Mouse (Mus musculus) heart, embryonic 16.5 days (tissue): ENCODE results near the gene Lman1l. TPM values are rescaled to one million over a fixed set of nuclear protein-coding genes. Genes with fewer than 3 reads are reported as not detected.

Experiments
- ATAC-seq: fragments of 200-750 bp; cut with Nextera tagmentation; replicated peaks from 2 replicates; pipeline ENCODE4 v1.8.0; 2017; ENCODE audit warnings: moderate number of reproducible peaks; ENCODE audit not compliant: insufficient read depth, low FRiP score; ENCODE audit errors: extremely low read depth
- H3K27ac ChIP-seq: fragments of 300-500 bp; sonication (generic); 2 replicates; pipeline ENCODE4 v1.5.1; 2014; ENCODE audit warnings: mild to moderate bottlenecking, low read length, control low read depth, moderate library complexity
- H3K27me3 ChIP-seq: fragments of 300-500 bp; sonication (generic); 2 replicates; pipeline ENCODE4 v1.6.1; 2014; ENCODE audit warnings: low read length, mixed read lengths; ENCODE audit not compliant: control insufficient read depth, insufficient read depth
- H3K36me3 ChIP-seq: fragments of 300-500 bp; sonication (generic); 2 replicates; pipeline ENCODE4 v1.6.1; 2014; ENCODE audit not compliant: control insufficient read depth, insufficient read depth
- H3K4me1 ChIP-seq: fragments of 300-500 bp; sonication (generic); 2 replicates; pipeline ENCODE4 v1.6.1; 2014; ENCODE audit warnings: low read length, mixed read lengths; ENCODE audit not compliant: control insufficient read depth, insufficient read depth
- H3K4me2 ChIP-seq: fragments of 300-500 bp; sonication (generic); 2 replicates; pipeline ENCODE4 v1.6.1; 2014; ENCODE audit warnings: low read depth, mild to moderate bottlenecking, control low read depth, low read length
- H3K4me3 ChIP-seq: fragments of 300-500 bp; sonication (generic); 2 replicates; pipeline ENCODE4 v1.5.1; 2014; ENCODE audit warnings: mild to moderate bottlenecking, control low read depth, low read length
- H3K9ac ChIP-seq: fragments of 300-500 bp; sonication (generic); 2 replicates; pipeline ENCODE4 v1.6.1; 2014; ENCODE audit warnings: low read length, control low read depth
- H3K9me3 ChIP-seq: fragments of 300-500 bp; sonication (generic); replicated peaks from 2 replicates; pipeline ENCODE4 v1.6.1; 2016; ENCODE audit warnings: low read length; ENCODE audit not compliant: control insufficient read depth
- WGBS: fragments of 180-500 bp; shearing (Covaris S2); extraction: QIAGEN DNeasy Blood & Tissue Kit; methylation state at CpG from one replicate; pipeline ENCODE4 v1.1.7; 2014; 5-methylcytosine and 5-hydroxymethylcytosine counted together
- polyA plus RNA-seq: library from polyadenylated mRNA; unstranded; fragments of >200 nt; fragmentation: Nextera tagmentation; extraction: Ambion mirVana; gene quantifications from 2 replicates; pipeline ENCODE4 v1.2.1, GENCODE M21; 2015

The Lman1l gene
- polyA plus RNA-seq, 1 experiment from 2014 or later: not detected

DNA sequence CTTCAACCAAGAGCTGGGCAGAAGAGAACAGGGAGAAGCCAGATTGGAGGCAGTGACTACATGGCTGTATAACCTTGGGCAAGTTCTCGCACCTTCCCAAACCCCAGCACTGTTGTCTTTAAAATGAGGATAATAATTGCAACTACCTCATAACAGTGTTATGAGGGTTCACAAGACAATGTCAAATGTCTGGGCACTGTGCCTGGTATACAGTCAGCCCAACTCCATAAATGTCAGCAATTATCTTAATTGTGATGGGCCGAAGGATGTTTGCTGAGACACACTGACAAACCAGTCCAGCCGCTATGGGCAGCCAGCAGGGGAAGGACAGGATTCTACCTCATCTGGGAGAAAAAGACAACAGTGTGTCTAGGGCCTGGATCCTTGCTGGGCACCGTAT is 5.8 kb downstream of the Lman1l start:
- 62% methylated on average over 4 of the region's 4 CpGs for WGBS
- no peak overlapping the region for H3K27ac ChIP-seq
- no peak for ATAC-seq

GRCm38 (mm10) chr9:57613975-57614374 is 6.6 kb downstream of the Lman1l start:
- no peak overlapping the region for H3K4me2 ChIP-seq
- ATAC-seq: no peak; the same call in 1 of the 2 replicates

More for the DNA sequence above, 5.8 kb downstream of the Lman1l start:
- Histone ChIP-seq H3K27me3 (no peaks in the 10 kb centered on the region), H3K4me3 (no peak overlapping the region), H3K4me1 (no peaks in the 10 kb centered on the region), H3K36me3 (no peaks in the 10 kb centered on the region), H3K4me2 (no peak overlapping the region), H3K9ac (no peak overlapping the region), H3K9me3 (no peaks in the 10 kb centered on the region)

GRCm38 (mm10) chr9:57612587-57612986 is 8.0 kb downstream of the Lman1l start:
- H3K4me3 ChIP-seq: no peak overlapping the region
- H3K9me3 ChIP-seq: no peaks in the 10 kb centered on the region
- H3K27me3 ChIP-seq: 0 out of 2 replicates have a peak, but pooled peaks cover under 1% of the 10 kb centered on the region
- ATAC-seq: no peak; the same call in 1 of the 2 replicates
- H3K4me1 ChIP-seq: no peaks in the 10 kb centered on the region
- no peaks in the 10 kb centered on the region for H3K36me3 ChIP-seq
- 53% methylated on average over 7 of the region's 7 CpGs for WGBS
- no peak overlapping the region for H3K27ac ChIP-seq
- H3K4me2 ChIP-seq: no peak overlapping the region
- H3K9ac ChIP-seq: no peak overlapping the region

More at GRCm38 (mm10) chr9:57613975-57614374, 6.6 kb downstream of the Lman1l start:
- WGBS: 63% methylated on average over 7 of the region's 7 CpGs
- Histone ChIP-seq H3K4me1 (no peaks in the 10 kb centered on the region), H3K36me3 (no peaks in the 10 kb centered on the region), H3K27ac (no peak overlapping the region), H3K9ac (no peak overlapping the region), H3K27me3 (no peaks in the 10 kb centered on the region), H3K9me3 (no peaks in the 10 kb centered on the region), H3K4me3 (no peak overlapping the region)

GRCm38 (mm10) chr9:57610359-57610826 is 10.2 kb downstream of the Lman1l start:
- Histone ChIP-seq H3K9me3 (no peaks in the 10 kb centered on the region), H3K4me1 (no peaks in the 10 kb centered on the region), H3K4me2 (no peak overlapping the region), H3K36me3 (no peaks in the 10 kb centered on the region), H3K27ac (no peak overlapping the region), H3K9ac (no peak overlapping the region), H3K4me3 (no peak overlapping the region), H3K27me3 (peaks cover 18% of the 10 kb centered on the region)
- no peak for ATAC-seq
- 58% methylated on average over 3 of the region's 3 CpGs for WGBS

DNA sequence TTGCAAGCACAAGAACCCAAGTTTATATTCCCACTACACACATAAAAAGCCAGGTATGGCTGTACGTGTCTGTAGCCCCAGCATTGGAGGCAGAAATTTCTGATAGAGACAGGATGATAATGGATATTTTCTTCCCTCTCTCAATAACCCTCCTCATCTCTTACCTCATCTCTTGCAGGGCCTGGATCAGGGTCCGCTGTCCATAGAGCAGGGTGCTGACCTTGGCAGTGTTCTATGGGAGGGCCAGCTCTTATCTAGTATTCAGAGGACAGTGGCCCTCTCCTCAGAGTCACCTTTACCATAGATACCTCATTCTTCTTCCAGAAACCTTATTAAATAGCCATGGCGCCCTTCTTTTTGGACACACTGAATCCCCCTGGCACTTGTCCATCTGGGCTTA is 10.8 kb downstream of the Lman1l start:
- Histone ChIP-seq H3K9ac (no peak overlapping the region), H3K9me3 (no peaks in the 10 kb centered on the region), H3K4me3 (no peak overlapping the region), H3K4me2 (no peak overlapping the region), H3K27ac (no peak overlapping the region), H3K36me3 (no peaks in the 10 kb centered on the region), H3K27me3 (peaks cover 19% of the 10 kb centered on the region), H3K4me1 (no peaks in the 10 kb centered on the region)
- no peak for ATAC-seq
- WGBS: 33% methylated on average over 3 of the region's 3 CpGs

GRCm38 (mm10) chr9:57606139-57606851 is 14.3 kb downstream of the Lman1l start, which contains the start of gene Cplx3:
TSS of gene Cplx3 (minus strand) at chr9:57606281.
- Histone ChIP-seq H3K4me2 (no peak within 1 kb of the TSS), H3K4me3 (no peak within 1 kb of the TSS), H3K4me1 (peaks cover 8% of the 10 kb centered on the region), H3K9ac (no peak within 1 kb of the TSS), H3K9me3 (no peaks in the 10 kb centered on the region), H3K27me3 (peaks cover 25% of the 10 kb centered on the region), H3K27ac (no peak within 1 kb of the TSS), H3K36me3 (no peaks in the 10 kb centered on the region)
- 5% methylated on average over 24 of the region's 24 CpGs for WGBS
- ATAC-seq: no peak; the same call in 1 of the 2 replicates

- WGBS: 19% methylated on average over 9 of the region's 9 CpGs
Measured at GRCm38 (mm10) chr9:57605503-57605902, 15.1 kb downstream of the Lman1l start.

DNA sequence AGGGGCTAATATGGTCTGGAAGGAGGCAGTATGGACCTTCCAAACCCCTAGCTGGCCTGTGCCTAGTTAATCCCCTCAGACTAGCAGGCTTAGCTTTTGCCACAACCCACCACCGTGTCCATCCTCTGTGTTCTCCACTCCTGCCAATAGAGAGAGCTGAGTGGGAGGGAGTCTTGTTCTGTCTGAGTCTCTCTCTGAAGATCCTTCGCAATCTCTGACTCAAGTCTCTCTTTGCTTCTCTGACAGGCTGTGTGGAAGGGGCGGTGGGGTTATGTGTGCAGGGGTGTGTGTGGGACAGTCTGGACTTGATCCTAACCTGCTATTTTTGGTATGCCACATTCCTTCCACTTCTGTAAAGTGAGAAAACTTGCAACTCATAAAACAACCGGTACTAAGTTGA is 15.7 kb downstream of the Lman1l start:
- H3K4me2 ChIP-seq: no peak overlapping the region
- H3K27ac ChIP-seq: no peak overlapping the region
- peaks cover 20% of the 10 kb centered on the region for H3K4me1 ChIP-seq
- ATAC-seq: no peak
- H3K9ac ChIP-seq: no peak overlapping the region
- H3K36me3 ChIP-seq: no peaks in the 10 kb centered on the region
- no peak overlapping the region for H3K4me3 ChIP-seq
- 70% methylated on average over 4 of the region's 4 CpGs for WGBS
- H3K9me3 ChIP-seq: no peaks in the 10 kb centered on the region
- H3K27me3 ChIP-seq: peaks cover 25% of the 10 kb centered on the region

More at GRCm38 (mm10) chr9:57605503-57605902, 15.1 kb downstream of the Lman1l start:
- H3K4me3 ChIP-seq: no peak overlapping the region
- peaks cover 25% of the 10 kb centered on the region for H3K27me3 ChIP-seq
- no peak for ATAC-seq
- H3K4me1 ChIP-seq: peaks cover 16% of the 10 kb centered on the region
- H3K27ac ChIP-seq: no peak overlapping the region
- H3K9ac ChIP-seq: no peak overlapping the region
- no peaks in the 10 kb centered on the region for H3K36me3 ChIP-seq
- no peaks in the 10 kb centered on the region for H3K9me3 ChIP-seq
- H3K4me2 ChIP-seq: no peak overlapping the region

GRCm38 (mm10) chr9:57602098-57602497 is 18.5 kb downstream of the Lman1l start:
- Histone ChIP-seq H3K36me3 (no peaks in the 10 kb centered on the region), H3K9ac (no peak overlapping the region), H3K27ac (no peak overlapping the region), H3K9me3 (no peaks in the 10 kb centered on the region), H3K4me3 (no peak overlapping the region), H3K27me3 (peaks cover 23% of the 10 kb centered on the region), H3K4me1 (peaks cover 20% of the 10 kb centered on the region), H3K4me2 (no peak overlapping the region)
- WGBS: 28% methylated on average over 8 of the region's 8 CpGs
- no peak for ATAC-seq
